Mouse (Mus musculus): ENCODE data around the gene Pds5b. TPM values are rescaled to one million over a fixed set of nuclear protein-coding genes. Genes with fewer than 3 reads are reported as not detected.
"Not testable (repeated sequence)": the region's sequence is repeated elsewhere in the genome, so short reads cannot be mapped to it uniquely, and the experiment has no call there.

Pds5b gene
- polyA plus RNA-seq, 1 experiment from 2014 or later, result 53.6 TPM

GRCm38 (mm10) chr5:150673880-150674621 is 512 bp downstream of the Pds5b start:
- peaks cover 12% of the 10 kb centered on the region; the same call in 1 of the 2 replicates for H3K4me1 ChIP-seq (ENCODE audit: control insufficient read depth, insufficient read depth, low read length)
- H3K4me2 ChIP-seq (replicated peaks; ENCODE audit: low read depth, low read length), result peak overlapping the region; percentile 55
- no peaks in the 10 kb centered on the region for H3K36me3 ChIP-seq (ENCODE audit: control insufficient read depth, insufficient read depth, low read length)
- H3K27me3 ChIP-seq (ENCODE audit: control insufficient read depth, insufficient read depth, low read length), result no peaks in the 10 kb centered on the region
- WGBS, result under 1% methylated on average over 67 of the region's 91 CpGs
- ATAC-seq (ENCODE audit: low FRiP score, low TSS enrichment), result peak; percentile 66
- peak overlapping the region; percentile 87 for H3K4me3 ChIP-seq (ENCODE audit: low read length)
- H3K9me3 ChIP-seq (ENCODE audit: control insufficient read depth, low read length), result no peaks in the 10 kb centered on the region
- peak overlapping the region; percentile 90 for H3K27ac ChIP-seq (ENCODE audit: low read depth, low read length)
- H3K9ac ChIP-seq (ENCODE audit: low read depth, low read length), result peak overlapping the region; percentile 96

DNA sequence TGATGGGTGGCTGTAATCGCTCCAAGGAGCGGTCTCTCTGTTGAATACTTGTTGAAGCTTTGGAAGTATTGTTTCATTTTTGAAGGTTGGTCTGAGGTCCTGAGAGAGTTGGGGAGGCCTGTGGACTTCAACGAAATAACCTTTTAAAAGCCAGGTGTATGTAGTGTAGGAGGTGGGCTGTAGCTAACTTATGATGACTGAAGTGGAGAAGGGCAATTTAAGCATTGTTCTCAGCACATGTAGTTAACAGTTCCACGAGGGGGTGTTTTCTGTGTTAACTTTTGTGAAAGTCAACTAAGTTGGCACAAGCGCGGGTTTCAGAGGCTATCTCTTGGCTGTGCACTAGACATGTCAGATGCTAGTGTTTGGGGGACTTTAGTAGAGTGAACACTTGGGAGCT is 1.3 kb downstream of the Pds5b start:
- no peak for ATAC-seq (ENCODE audit: low FRiP score, low TSS enrichment)
- Histone ChIP-seq H3K4me2 (replicated peaks; ENCODE audit: low read depth, low read length) (peak overlapping the region; percentile 55), H3K9me3 (ENCODE audit: control insufficient read depth, low read length) (no peaks in the 10 kb centered on the region), H3K27me3 (ENCODE audit: control insufficient read depth, insufficient read depth, low read length) (no peaks in the 10 kb centered on the region), H3K4me1 (ENCODE audit: control insufficient read depth, insufficient read depth, low read length) (peaks cover 12% of the 10 kb centered on the region; the same call in 1 of the 2 replicates), H3K27ac (ENCODE audit: low read depth, low read length) (no peak overlapping the region), H3K9ac (ENCODE audit: low read depth, low read length) (peak overlapping the region; percentile 96; the same call in 1 of the 2 replicates), H3K36me3 (ENCODE audit: control insufficient read depth, insufficient read depth, low read length) (no peaks in the 10 kb centered on the region), H3K4me3 (ENCODE audit: low read length) (peak overlapping the region; percentile 87)
- WGBS, result 51% methylated on average over 6 of the region's 6 CpGs

DNA sequence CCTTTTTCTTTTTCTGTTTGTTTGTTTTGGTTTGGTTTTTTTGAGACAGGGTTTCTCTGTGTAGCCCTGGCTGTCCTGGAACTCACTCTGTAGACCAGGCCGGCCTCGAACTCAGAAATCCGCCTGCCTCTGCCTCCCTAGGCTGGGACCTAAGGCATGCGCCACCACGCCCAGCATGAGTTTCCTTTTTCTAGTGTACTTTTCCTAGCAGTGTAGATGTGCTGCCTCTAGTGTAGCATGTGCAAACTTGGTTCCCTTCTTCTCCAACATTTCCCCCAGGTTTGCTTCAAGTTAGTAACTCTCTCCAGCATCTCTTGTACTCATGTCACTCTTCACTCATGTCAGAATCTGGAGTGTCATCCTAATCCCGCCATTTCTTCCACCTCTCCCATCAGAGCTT is 9.3 kb downstream of the Pds5b start:
- not testable (repeated sequence) for H3K9me3 ChIP-seq (ENCODE audit: control insufficient read depth, low read length); ATAC-seq (ENCODE audit: low FRiP score, low TSS enrichment); H3K4me1 ChIP-seq (ENCODE audit: control insufficient read depth, insufficient read depth, low read length); H3K27ac ChIP-seq (ENCODE audit: low read depth, low read length); H3K36me3 ChIP-seq (ENCODE audit: control insufficient read depth, insufficient read depth, low read length); H3K4me2 ChIP-seq (replicated peaks; ENCODE audit: low read depth, low read length); H3K4me3 ChIP-seq (ENCODE audit: low read length); H3K27me3 ChIP-seq (ENCODE audit: control insufficient read depth, insufficient read depth, low read length); H3K9ac ChIP-seq (ENCODE audit: low read depth, low read length)
- 97% methylated on average over 6 of the region's 6 CpGs for WGBS

GRCm38 (mm10) chr5:150690685-150691084 is 17.1 kb downstream of the Pds5b start:
- Histone ChIP-seq H3K9me3 (ENCODE audit: control insufficient read depth, low read length) (peaks cover 2% of the 10 kb centered on the region; the same call in 1 of the 2 replicates), H3K4me1 (ENCODE audit: control insufficient read depth, insufficient read depth, low read length) (no peaks in the 10 kb centered on the region), H3K4me3 (ENCODE audit: low read length) (no peak overlapping the region), H3K36me3 (ENCODE audit: control insufficient read depth, insufficient read depth, low read length) (no peaks in the 10 kb centered on the region; the same call in 1 of the 2 replicates), H3K9ac (ENCODE audit: low read depth, low read length) (no peak overlapping the region), H3K27ac (ENCODE audit: low read depth, low read length) (no peak overlapping the region), H3K27me3 (ENCODE audit: control insufficient read depth, insufficient read depth, low read length) (no peaks in the 10 kb centered on the region), H3K4me2 (replicated peaks; ENCODE audit: low read depth, low read length) (no peak overlapping the region)
- no peak for ATAC-seq (ENCODE audit: low FRiP score, low TSS enrichment)

GRCm38 (mm10) chr5:150693277-150693676 is 19.7 kb downstream of the Pds5b start:
- no peak overlapping the region for H3K9ac ChIP-seq (ENCODE audit: low read depth, low read length)
- H3K9me3 ChIP-seq (ENCODE audit: control insufficient read depth, low read length), result peaks cover 2% of the 10 kb centered on the region; the same call in 1 of the 2 replicates
- no peak overlapping the region for H3K4me2 ChIP-seq (replicated peaks; ENCODE audit: low read depth, low read length)
- no peak overlapping the region for H3K27ac ChIP-seq (ENCODE audit: low read depth, low read length)
- 92% methylated on average over 2 of the region's 2 CpGs for WGBS
- H3K4me3 ChIP-seq (ENCODE audit: low read length), result no peak overlapping the region
- H3K36me3 ChIP-seq (ENCODE audit: control insufficient read depth, insufficient read depth, low read length), result peaks cover 2% of the 10 kb centered on the region; the same call in 1 of the 2 replicates
- no peaks in the 10 kb centered on the region for H3K4me1 ChIP-seq (ENCODE audit: control insufficient read depth, insufficient read depth, low read length)
- H3K27me3 ChIP-seq (ENCODE audit: control insufficient read depth, insufficient read depth, low read length), result no peaks in the 10 kb centered on the region
- no peak for ATAC-seq (ENCODE audit: low FRiP score, low TSS enrichment)

DNA sequence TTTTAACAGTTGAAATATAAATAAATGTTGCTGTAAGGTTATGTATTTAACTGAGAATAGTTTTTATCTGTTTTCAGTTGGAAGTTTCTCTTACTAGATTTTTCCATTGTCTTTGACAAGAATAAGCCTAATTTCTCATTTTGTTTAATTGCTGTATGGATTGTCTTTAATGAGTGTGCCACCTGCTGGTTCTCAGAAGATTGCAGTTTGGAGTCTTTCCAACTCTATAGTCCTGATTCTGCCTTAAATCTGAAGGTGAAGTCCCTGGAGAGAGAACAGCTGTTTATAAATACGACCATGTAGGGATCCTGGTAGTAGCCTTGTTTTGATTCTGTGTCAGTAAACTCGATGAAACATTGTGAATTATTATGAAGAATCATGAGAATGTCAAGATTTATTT is 29.2 kb downstream of the Pds5b start:
- ATAC-seq (ENCODE audit: low FRiP score, low TSS enrichment), result no peak
- 55% methylated on average over 2 of the region's 2 CpGs for WGBS
- Histone ChIP-seq H3K4me3 (ENCODE audit: low read length) (no peak overlapping the region), H3K27me3 (ENCODE audit: control insufficient read depth, insufficient read depth, low read length) (no peaks in the 10 kb centered on the region), H3K4me1 (ENCODE audit: control insufficient read depth, insufficient read depth, low read length) (no peaks in the 10 kb centered on the region), H3K4me2 (replicated peaks; ENCODE audit: low read depth, low read length) (no peak overlapping the region), H3K27ac (ENCODE audit: low read depth, low read length) (no peak overlapping the region), H3K9me3 (ENCODE audit: control insufficient read depth, low read length) (no peaks in the 10 kb centered on the region), H3K9ac (ENCODE audit: low read depth, low read length) (no peak overlapping the region), H3K36me3 (ENCODE audit: control insufficient read depth, insufficient read depth, low read length) (no peaks in the 10 kb centered on the region)

GRCm38 (mm10) chr5:150706651-150707050 is 33.1 kb downstream of the Pds5b start:
- WGBS, result 94% methylated on average over 1 of the region's 1 CpGs
- H3K4me2 ChIP-seq (replicated peaks; ENCODE audit: low read depth, low read length); H3K36me3 ChIP-seq (ENCODE audit: control insufficient read depth, insufficient read depth, low read length): not testable (repeated sequence)

DNA sequence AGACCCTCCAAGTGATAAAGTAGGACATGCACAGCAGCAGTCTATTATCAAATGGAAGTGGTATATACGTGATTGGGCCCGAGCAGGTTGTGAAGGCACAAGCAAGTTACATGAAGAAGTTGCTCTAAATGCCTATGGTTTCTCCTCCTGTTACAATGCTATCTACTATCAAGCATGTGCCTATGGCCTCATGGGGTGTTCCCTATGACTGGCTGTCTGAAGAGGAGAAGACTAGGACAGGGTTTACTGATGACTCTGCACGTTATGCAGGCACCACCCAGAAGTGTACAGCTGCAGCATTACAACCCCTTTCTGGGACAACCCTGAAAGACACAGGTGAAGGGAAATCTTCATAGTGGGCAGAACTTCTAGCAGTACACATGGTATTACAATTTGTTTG is 33.6 kb downstream of the Pds5b start:
- WGBS, result 93% methylated on average over 3 of the region's 3 CpGs
- H3K9ac ChIP-seq (ENCODE audit: low read depth, low read length); H3K4me2 ChIP-seq (replicated peaks; ENCODE audit: low read depth, low read length); ATAC-seq (ENCODE audit: low FRiP score, low TSS enrichment); H3K27me3 ChIP-seq (ENCODE audit: control insufficient read depth, insufficient read depth, low read length); H3K27ac ChIP-seq (ENCODE audit: low read depth, low read length); H3K4me3 ChIP-seq (ENCODE audit: low read length); H3K36me3 ChIP-seq (ENCODE audit: control insufficient read depth, insufficient read depth, low read length); H3K9me3 ChIP-seq (ENCODE audit: control insufficient read depth, low read length); H3K4me1 ChIP-seq (ENCODE audit: control insufficient read depth, insufficient read depth, low read length): not testable (repeated sequence)

More at GRCm38 (mm10) chr5:150706651-150707050, 33.1 kb downstream of the Pds5b start:
- not testable (repeated sequence) for H3K4me3 ChIP-seq (ENCODE audit: low read length); H3K27ac ChIP-seq (ENCODE audit: low read depth, low read length); H3K4me1 ChIP-seq (ENCODE audit: control insufficient read depth, insufficient read depth, low read length); H3K27me3 ChIP-seq (ENCODE audit: control insufficient read depth, insufficient read depth, low read length); H3K9ac ChIP-seq (ENCODE audit: low read depth, low read length); ATAC-seq (ENCODE audit: low FRiP score, low TSS enrichment); H3K9me3 ChIP-seq (ENCODE audit: control insufficient read depth, low read length)

GRCm38 (mm10) chr5:150711503-150711902 is 38.0 kb downstream of the Pds5b start:
- no peak for ATAC-seq (ENCODE audit: low FRiP score, low TSS enrichment)
- H3K4me2 ChIP-seq (replicated peaks; ENCODE audit: low read depth, low read length), result no peak overlapping the region
- no peaks in the 10 kb centered on the region for H3K4me1 ChIP-seq (ENCODE audit: control insufficient read depth, insufficient read depth, low read length)
- H3K27me3 ChIP-seq (ENCODE audit: control insufficient read depth, insufficient read depth, low read length), result no peaks in the 10 kb centered on the region
- WGBS, result 98% methylated on average over 4 of the region's 4 CpGs
- no peaks in the 10 kb centered on the region for H3K9me3 ChIP-seq (ENCODE audit: control insufficient read depth, low read length)
- no peak overlapping the region for H3K27ac ChIP-seq (ENCODE audit: low read depth, low read length)
- no peak overlapping the region for H3K4me3 ChIP-seq (ENCODE audit: low read length)
- no peak overlapping the region for H3K9ac ChIP-seq (ENCODE audit: low read depth, low read length)
- no peaks in the 10 kb centered on the region for H3K36me3 ChIP-seq (ENCODE audit: control insufficient read depth, insufficient read depth, low read length)

Data from kidney, embryonic 14.5 days (tissue).